Mouse (Mus musculus) kidney, adult 2 months (tissue): ENCODE measurements around the gene Gm9857.

Source experiments
- CTCF ChIP-seq: fragments of 200-500 bp; conservative IDR thresholded peaks from 2 replicates; pipeline ENCODE4 v1.5.1; 2011; ENCODE audit warnings: low read depth, mild to moderate bottlenecking, control low read depth, low read length, moderate library complexity, mixed read lengths; ENCODE audit not compliant: insufficient read depth, insufficient read length
- POLR2A ChIP-seq: fragments of 200-500 bp; IDR thresholded peaks from one replicate; pipeline ENCODE4 v1.6.1; 2011; ENCODE audit warnings: low read depth, low read length, control low read depth

DNA sequence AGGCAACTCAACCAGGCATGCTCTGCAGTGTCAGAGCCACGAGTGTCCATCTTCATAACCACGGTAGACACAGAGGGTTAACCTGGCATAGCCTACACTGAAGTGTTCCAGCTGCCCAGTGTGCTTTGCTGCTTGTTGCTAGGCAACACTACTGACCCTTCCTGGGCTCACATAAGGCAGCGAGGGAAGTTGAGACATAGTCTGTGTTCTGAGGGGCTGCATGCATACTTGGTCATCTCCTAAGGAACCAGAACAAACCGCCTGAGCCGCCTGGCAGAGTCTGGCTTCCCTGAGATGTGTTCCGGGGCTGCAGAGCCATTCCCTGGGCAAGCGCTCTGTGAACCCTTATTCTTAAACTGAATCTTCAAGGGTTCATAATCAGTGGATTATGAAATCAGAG lies 21.0 kb upstream of the Gm9857 start:
- no peak for TF ChIP-seq CTCF
- no peak for TF ChIP-seq POLR2A
